Mouse (Mus musculus) intestine, postnatal 0 days (tissue): ENCODE data around the gene Polr2h. TPM values are rescaled to one million over a fixed set of nuclear protein-coding genes. Genes with fewer than 3 reads are reported as not detected.
A peak's percentile ranks its signal among the peaks of the same experiment; 100 is the strongest.

Experiments used
- ATAC-seq: fragments of 200-750 bp; cut with Nextera tagmentation; 2 replicates; pipeline ENCODE4 v1.8.0; 2017; ENCODE audit warnings: mild to moderate bottlenecking, moderate TSS enrichment, moderate library complexity
- H3K27ac ChIP-seq: fragments of 300-500 bp; sonication (generic); 2 replicates; pipeline ENCODE4 v1.5.1; 2014; ENCODE audit warnings: mild to moderate bottlenecking, low read depth, low read length, moderate library complexity
- H3K27me3 ChIP-seq: fragments of 300-500 bp; sonication (generic); replicated peaks from 2 replicates; pipeline ENCODE4 v1.6.1; 2014; ENCODE audit warnings: low read length, mixed read lengths; ENCODE audit not compliant: control insufficient read depth, insufficient read depth
- H3K36me3 ChIP-seq: fragments of 300-500 bp; sonication (generic); 2 replicates; pipeline ENCODE4 v1.6.1; 2014; ENCODE audit warnings: mild to moderate bottlenecking, moderate library complexity; ENCODE audit not compliant: control insufficient read depth, insufficient read depth
- H3K4me1 ChIP-seq: fragments of 300-500 bp; sonication (generic); replicated peaks from 2 replicates; pipeline ENCODE4 v1.6.1; 2014; ENCODE audit warnings: antibody characterized with exemption, low read length, mixed read lengths; ENCODE audit not compliant: control insufficient read depth, insufficient read depth
- H3K4me2 ChIP-seq: fragments of 300-500 bp; sonication (generic); replicated peaks from 2 replicates; pipeline ENCODE4 v1.6.1; 2014; ENCODE audit warnings: low read depth, mild to moderate bottlenecking, moderate library complexity
- H3K4me3 ChIP-seq: fragments of 300-500 bp; sonication (generic); 2 replicates; pipeline ENCODE4 v1.5.1; 2014; ENCODE audit warnings: low read depth, low read length
- H3K9ac ChIP-seq: fragments of 300-500 bp; sonication (generic); 2 replicates; pipeline ENCODE4 v1.6.1; 2014; ENCODE audit warnings: mild to moderate bottlenecking, low read depth, low read length
- H3K9me3 ChIP-seq: fragments of 300-500 bp; sonication (generic); 2 replicates; pipeline ENCODE4 v1.6.1; 2016; ENCODE audit warnings: mixed run types; ENCODE audit not compliant: control insufficient read depth
- CTCF ChIP-seq: sonication (generic); IDR thresholded peaks from 2 replicates; pipeline ENCODE4 v1.5.1; 2016; ENCODE audit warnings: low read depth, mild to moderate bottlenecking, control low read depth, antibody characterized with exemption, moderate library complexity
- WGBS: fragments of 180-500 bp; shearing (Covaris S2); extraction: QIAGEN DNeasy Blood & Tissue Kit; methylation state at CpG from one replicate; pipeline ENCODE4 v1.1.7; 2014; 5-methylcytosine and 5-hydroxymethylcytosine counted together
- polyA plus RNA-seq: library from polyadenylated mRNA; unstranded; fragments of >200 nt; fragmentation: Nextera tagmentation; extraction: Ambion mirVana; gene quantifications from 2 replicates; pipeline ENCODE4 v1.2.1, GENCODE M21; 2015

Polr2h gene
- polyA plus RNA-seq, 1 experiment from 2014 or later, result 52.9 TPM

DNA sequence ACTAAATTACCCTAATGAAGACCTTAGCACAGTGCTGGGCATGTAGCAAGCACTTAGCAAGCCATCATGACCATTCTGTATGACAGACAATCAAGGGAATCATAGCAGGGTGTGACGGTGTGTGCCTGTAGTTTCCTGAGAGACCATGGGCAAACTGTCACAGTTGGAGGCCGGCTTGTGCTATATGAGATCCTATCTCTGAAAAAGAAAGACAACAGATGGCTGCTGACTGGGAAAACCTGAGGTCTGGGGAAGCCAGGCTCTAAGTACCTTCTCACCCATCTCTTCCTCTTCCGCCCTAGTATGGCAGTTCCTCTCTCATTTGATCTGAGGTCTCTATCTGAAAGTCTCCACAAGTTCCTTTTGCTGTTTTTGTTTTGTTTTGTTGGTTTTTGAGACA is 11.7 kb upstream of the Polr2h start:
- ATAC-seq, result no peak
- TF ChIP-seq CTCF, result no peak
- 89% methylated on average over 3 of the region's 3 CpGs for WGBS

GRCm38 (mm10) chr16:20706407-20707055 is 10.9 kb upstream of the Polr2h start:
- ATAC-seq, result no peak

More for the DNA sequence above, 11.7 kb upstream of the Polr2h start:
- Histone ChIP-seq H3K9me3 (no peaks in the 10 kb centered on the region), H3K36me3 (peaks cover 60% of the 10 kb centered on the region), H3K9ac (no peak overlapping the region), H3K27ac (no peak overlapping the region; the same call in 1 of the 2 replicates), H3K4me2 (no peak overlapping the region), H3K4me3 (no peak overlapping the region), H3K27me3 (no peaks in the 10 kb centered on the region), H3K4me1 (no peaks in the 10 kb centered on the region)

DNA sequence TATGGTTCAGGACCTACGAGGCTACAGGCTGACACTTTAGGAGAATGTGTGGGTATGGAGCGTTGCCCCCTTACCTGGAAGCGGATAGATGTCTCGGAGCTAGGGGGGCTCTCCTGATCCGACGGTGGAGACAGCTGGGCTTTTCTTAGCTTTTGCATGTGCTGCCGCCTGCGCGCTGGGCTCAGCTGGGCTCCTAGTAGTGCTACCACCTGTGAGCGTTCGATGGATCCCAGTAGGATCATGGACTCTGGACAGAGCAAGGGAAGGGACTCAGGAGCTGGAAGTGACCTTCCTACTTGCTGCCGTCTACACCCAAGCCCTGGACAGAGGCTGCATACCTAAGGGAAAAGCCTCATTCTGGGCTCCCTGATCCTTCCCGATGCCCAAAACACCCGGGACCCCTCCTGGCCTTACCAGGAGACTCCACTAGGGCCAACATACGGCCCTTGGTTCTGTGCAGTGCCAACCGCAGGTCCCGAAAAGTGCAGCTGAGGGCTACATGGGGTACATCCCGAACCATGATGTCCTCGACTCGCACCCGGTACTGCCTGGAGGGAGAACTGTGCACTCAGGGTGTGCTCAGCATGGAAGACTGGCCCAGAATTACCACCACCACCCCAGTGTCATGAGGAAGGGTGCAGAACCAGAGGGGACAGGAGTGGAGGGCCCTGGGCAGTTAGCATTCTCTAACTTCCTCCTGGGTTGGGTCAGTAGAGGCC is 9.1 kb upstream of the Polr2h start:
- ATAC-seq, result no peak
- H3K27ac ChIP-seq, result no peak overlapping the region
- H3K4me1 ChIP-seq, result no peaks in the 10 kb centered on the region
- 94% methylated on average over 21 of the region's 21 CpGs for WGBS
- H3K9me3 ChIP-seq, result no peaks in the 10 kb centered on the region
- no peaks in the 10 kb centered on the region for H3K27me3 ChIP-seq
- no peak overlapping the region for H3K9ac ChIP-seq
- no peak overlapping the region for H3K4me2 ChIP-seq
- TF ChIP-seq CTCF, result no peak
- no peak overlapping the region for H3K4me3 ChIP-seq
- H3K36me3 ChIP-seq, result peaks cover 79% of the 10 kb centered on the region

More at GRCm38 (mm10) chr16:20706407-20707055, 10.9 kb upstream of the Polr2h start:
- Histone ChIP-seq H3K4me2 (no peak overlapping the region), H3K4me3 (no peak overlapping the region), H3K36me3 (peaks cover 67% of the 10 kb centered on the region), H3K9ac (no peak overlapping the region), H3K27me3 (no peaks in the 10 kb centered on the region), H3K27ac (no peak overlapping the region), H3K4me1 (no peaks in the 10 kb centered on the region), H3K9me3 (no peaks in the 10 kb centered on the region)
- no peak for TF ChIP-seq CTCF
- WGBS, result 88% methylated on average over 2 of the region's 2 CpGs

DNA sequence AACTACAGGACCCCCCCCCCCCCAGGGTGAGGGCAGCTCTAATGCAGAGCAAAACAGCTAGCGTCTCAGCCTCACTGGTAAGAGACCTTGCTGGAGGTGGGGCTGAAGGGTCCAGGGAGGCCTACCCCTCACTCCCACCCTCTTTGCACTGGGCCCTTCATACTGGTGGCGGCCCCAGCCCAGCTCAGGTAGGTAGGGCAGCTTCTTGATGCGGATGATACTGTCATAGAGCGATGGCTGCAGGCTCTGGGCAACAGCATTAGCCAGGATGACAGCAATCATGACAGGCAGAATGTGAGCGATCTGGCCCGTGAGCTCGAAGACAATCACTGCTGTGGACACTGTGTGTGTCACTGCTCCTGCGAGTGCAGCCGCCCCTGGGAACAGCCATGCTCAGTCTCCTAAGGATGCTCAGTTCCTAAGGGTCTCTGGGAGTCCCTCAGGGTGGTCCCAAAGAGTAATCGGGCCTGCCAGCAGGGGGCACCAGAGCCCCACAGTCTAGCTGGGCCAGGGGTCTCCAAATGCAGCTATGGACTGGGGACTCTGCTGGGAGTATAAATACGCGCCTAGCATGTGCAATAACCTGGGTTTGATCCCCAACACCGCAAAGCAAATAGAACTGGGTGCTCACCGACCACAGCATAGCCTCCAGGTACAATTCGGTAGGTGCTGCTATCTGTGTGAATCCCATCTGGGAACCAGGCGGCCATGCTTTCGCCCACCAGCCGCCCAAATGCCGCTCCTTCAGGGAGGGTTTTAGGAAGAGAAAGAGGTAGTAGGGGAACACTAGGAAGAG is 8.3 kb upstream of the Polr2h start:
- TF ChIP-seq CTCF, result peak; percentile 73
- ATAC-seq, result no peak
- Histone ChIP-seq H3K9me3 (no peaks in the 10 kb centered on the region), H3K27ac (no peak overlapping the region), H3K36me3 (peaks cover 79% of the 10 kb centered on the region), H3K9ac (no peak overlapping the region), H3K4me2 (no peak overlapping the region), H3K27me3 (no peaks in the 10 kb centered on the region), H3K4me3 (no peak overlapping the region), H3K4me1 (no peaks in the 10 kb centered on the region)
- 78% methylated on average over 19 of the region's 19 CpGs for WGBS

DNA sequence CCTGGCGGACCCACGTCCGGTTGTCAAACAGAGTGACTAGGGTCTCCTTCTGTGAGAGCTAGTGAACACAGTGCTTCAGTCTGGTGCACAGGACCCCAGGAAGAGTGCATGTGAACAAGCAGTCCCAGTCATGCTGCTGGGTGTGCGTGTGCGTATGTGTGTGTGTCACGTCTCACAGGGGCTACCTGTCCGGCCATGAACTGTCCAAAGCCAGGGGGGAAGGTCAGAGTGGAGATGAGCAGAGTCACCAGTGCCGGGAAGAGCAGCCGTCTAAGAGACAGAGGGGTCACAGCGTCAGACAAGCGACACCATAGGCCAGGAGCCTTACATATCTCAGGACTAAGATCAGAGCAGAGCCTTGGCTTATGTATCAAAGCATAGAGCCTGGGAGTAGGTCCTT is 7.1 kb upstream of the Polr2h start:
- Histone ChIP-seq H3K36me3 (peaks cover 77% of the 10 kb centered on the region), H3K4me3 (no peak overlapping the region), H3K9ac (no peak overlapping the region), H3K27me3 (no peaks in the 10 kb centered on the region), H3K9me3 (no peaks in the 10 kb centered on the region), H3K4me2 (no peak overlapping the region), H3K27ac (no peak overlapping the region), H3K4me1 (0 out of 2 replicates have a peak, but pooled peaks cover 3% of the 10 kb centered on the region)
- 95% methylated on average over 11 of the region's 11 CpGs for WGBS
- ATAC-seq, result no peak
- TF ChIP-seq CTCF, result no peak

GRCm38 (mm10) chr16:20710810-20711209 is 6.7 kb upstream of the Polr2h start:
- H3K4me3 ChIP-seq, result no peak overlapping the region
- WGBS, result 84% methylated on average over 4 of the region's 4 CpGs
- H3K36me3 ChIP-seq, result peaks cover 73% of the 10 kb centered on the region
- H3K4me2 ChIP-seq, result no peak overlapping the region
- H3K27me3 ChIP-seq, result no peaks in the 10 kb centered on the region
- no peaks in the 10 kb centered on the region for H3K9me3 ChIP-seq
- no peak overlapping the region for H3K9ac ChIP-seq
- peak; percentile 25; the same call in 1 of the 2 replicates for TF ChIP-seq CTCF
- 0 out of 2 replicates have a peak, but pooled peaks cover 3% of the 10 kb centered on the region for H3K4me1 ChIP-seq
- H3K27ac ChIP-seq, result no peak overlapping the region
- ATAC-seq, result no peak
